Mouse (Mus musculus): ENCODE results near the gene Pde4b. TPM values are rescaled to one million over a fixed set of nuclear protein-coding genes. Genes with fewer than 3 reads are reported as not detected.

The Pde4b gene
- polyA plus RNA-seq, 1 experiment: 11.5 TPM

DNA sequence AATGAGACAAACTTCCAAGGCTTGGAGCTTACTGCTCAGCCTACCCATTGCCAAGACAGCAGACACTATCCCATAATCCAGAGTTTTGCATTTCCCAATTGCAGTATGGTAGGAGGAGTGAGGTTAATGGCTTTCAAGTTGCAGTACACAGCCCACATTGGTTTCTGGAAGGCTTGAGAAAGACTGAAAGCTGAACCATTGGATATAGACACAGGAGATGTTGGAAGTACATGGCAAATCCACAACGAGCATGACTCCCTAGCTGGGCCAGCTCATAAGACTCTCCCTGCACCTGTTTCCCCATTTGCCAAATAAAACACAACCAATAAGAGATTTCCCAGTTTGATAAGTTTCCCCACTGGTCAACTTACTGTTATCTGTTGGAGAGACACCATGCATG is 450.9 kb downstream of the Pde4b start:
- no peak overlapping the region for H3K27ac ChIP-seq (ENCODE audit: insufficient read depth, low read depth, low read length)
- H3K36me3 ChIP-seq (ENCODE audit: control insufficient read depth, insufficient read depth, low read length): no peaks in the 10 kb centered on the region
- WGBS: 94% methylated on average over 1 of the region's 1 CpGs
- H3K4me3 ChIP-seq (ENCODE audit: insufficient read depth, low read depth, low read length): no peak overlapping the region
- TF ChIP-seq CTCF (conservative IDR thresholded peaks at IDR 0.05; ENCODE audit: insufficient read depth, insufficient read length, low read depth, low read length) (no peak), POLR2A (IDR thresholded peaks at IDR 0.05; ENCODE audit: low read depth, low read length) (no peak)
- no peak for DNase-seq
- H3K4me1 ChIP-seq (ENCODE audit: control insufficient read depth, insufficient read depth, low read length): no peaks in the 10 kb centered on the region
- no peaks in the 10 kb centered on the region; the same call in 1 of the 2 replicates for H3K27me3 ChIP-seq (replicated peaks; ENCODE audit: control insufficient read depth, insufficient read depth, low read length)

DNA sequence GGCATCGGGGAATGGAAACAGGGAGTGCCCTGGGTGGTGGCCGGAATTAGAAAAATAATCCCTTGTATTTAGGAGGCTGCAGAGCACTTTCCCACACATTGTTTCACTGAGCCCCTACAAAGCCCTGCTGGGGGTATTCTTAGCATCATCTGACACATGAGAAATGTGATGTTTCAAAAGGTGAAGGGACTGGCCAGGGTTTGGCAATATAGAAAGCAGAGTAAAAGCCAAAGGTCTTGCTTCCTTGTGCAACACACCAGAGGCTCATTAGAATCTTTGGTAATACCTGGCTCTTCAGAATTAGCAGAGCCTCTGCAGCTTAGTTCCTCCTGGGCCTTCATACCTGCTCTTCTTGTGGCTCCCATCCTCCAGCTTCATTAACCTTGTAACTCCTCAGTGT is 451.4 kb downstream of the Pde4b start:
- Histone ChIP-seq H3K36me3 (ENCODE audit: control insufficient read depth, insufficient read depth, low read length) (no peaks in the 10 kb centered on the region), H3K27ac (ENCODE audit: insufficient read depth, low read depth, low read length) (no peak overlapping the region), H3K4me1 (ENCODE audit: control insufficient read depth, insufficient read depth, low read length) (no peaks in the 10 kb centered on the region), H3K4me3 (ENCODE audit: insufficient read depth, low read depth, low read length) (no peak overlapping the region), H3K27me3 (replicated peaks; ENCODE audit: control insufficient read depth, insufficient read depth, low read length) (no peaks in the 10 kb centered on the region; the same call in 1 of the 2 replicates)
- TF ChIP-seq POLR2A (IDR thresholded peaks at IDR 0.05; ENCODE audit: low read depth, low read length): no peak
- TF ChIP-seq CTCF (conservative IDR thresholded peaks at IDR 0.05; ENCODE audit: insufficient read depth, insufficient read length, low read depth, low read length): no peak
- WGBS: 91% methylated on average over 2 of the region's 2 CpGs
- DNase-seq: no peak

DNA sequence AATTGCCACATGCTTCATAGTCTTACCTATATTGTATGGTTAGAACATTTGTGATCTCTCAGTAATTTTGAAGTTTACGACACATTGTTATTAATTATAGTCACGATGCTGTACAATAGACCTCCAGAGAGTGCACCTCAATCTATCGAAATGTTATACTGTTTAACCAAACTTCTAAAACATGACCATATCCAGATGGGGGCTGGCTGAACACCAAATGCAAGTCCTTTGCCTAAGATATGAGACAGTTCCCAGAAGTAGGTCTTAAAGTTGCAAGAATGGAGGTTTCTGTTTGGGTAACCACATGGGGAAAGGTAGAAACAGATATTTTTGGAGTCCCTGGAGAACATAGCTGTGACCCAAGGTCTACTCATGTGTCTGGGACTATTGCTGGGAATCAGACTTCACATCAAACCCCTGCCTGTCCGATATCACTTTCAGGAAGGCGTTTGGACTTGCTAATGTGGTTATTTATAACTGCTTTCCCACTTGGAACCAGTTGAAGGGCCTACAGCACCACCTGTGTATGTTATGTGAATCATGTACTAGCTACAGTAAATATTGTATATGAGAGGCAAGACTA is 452.3 kb downstream of the Pde4b start:
- Histone ChIP-seq H3K27me3 (replicated peaks; ENCODE audit: control insufficient read depth, insufficient read depth, low read length) (no peaks in the 10 kb centered on the region; the same call in 1 of the 2 replicates), H3K27ac (ENCODE audit: insufficient read depth, low read depth, low read length) (no peak overlapping the region), H3K36me3 (ENCODE audit: control insufficient read depth, insufficient read depth, low read length) (no peaks in the 10 kb centered on the region), H3K4me1 (ENCODE audit: control insufficient read depth, insufficient read depth, low read length) (no peaks in the 10 kb centered on the region), H3K4me3 (ENCODE audit: insufficient read depth, low read depth, low read length) (no peak overlapping the region)
- TF ChIP-seq CTCF (conservative IDR thresholded peaks at IDR 0.05; ENCODE audit: insufficient read depth, insufficient read length, low read depth, low read length) (no peak), POLR2A (IDR thresholded peaks at IDR 0.05; ENCODE audit: low read depth, low read length) (no peak)
- DNase-seq: no peak
- 76% methylated on average over 5 of the region's 5 CpGs for WGBS

GRCm38 (mm10) chr4:102542976-102543375 is 455.6 kb downstream of the Pde4b start:
- 92% methylated on average over 3 of the region's 3 CpGs for WGBS
- Histone ChIP-seq H3K36me3 (ENCODE audit: control insufficient read depth, insufficient read depth, low read length) (no peaks in the 10 kb centered on the region), H3K27me3 (replicated peaks; ENCODE audit: control insufficient read depth, insufficient read depth, low read length) (no peaks in the 10 kb centered on the region; the same call in 1 of the 2 replicates), H3K4me1 (ENCODE audit: control insufficient read depth, insufficient read depth, low read length) (no peaks in the 10 kb centered on the region), H3K27ac (ENCODE audit: insufficient read depth, low read depth, low read length) (no peak overlapping the region), H3K4me3 (ENCODE audit: insufficient read depth, low read depth, low read length) (no peak overlapping the region)
- no peak for DNase-seq
- TF ChIP-seq CTCF (conservative IDR thresholded peaks at IDR 0.05; ENCODE audit: insufficient read depth, insufficient read length, low read depth, low read length): no peak
- no peak for TF ChIP-seq POLR2A (IDR thresholded peaks at IDR 0.05; ENCODE audit: low read depth, low read length)

- no peak for DNase-seq
- no peaks in the 10 kb centered on the region; the same call in 1 of the 2 replicates for H3K27me3 ChIP-seq (replicated peaks; ENCODE audit: control insufficient read depth, insufficient read depth, low read length)
- H3K27ac ChIP-seq (ENCODE audit: insufficient read depth, low read depth, low read length): no peak overlapping the region
- no peaks in the 10 kb centered on the region for H3K4me1 ChIP-seq (ENCODE audit: control insufficient read depth, insufficient read depth, low read length)
- WGBS: 83% methylated on average over 4 of the region's 4 CpGs
- TF ChIP-seq POLR2A (IDR thresholded peaks at IDR 0.05; ENCODE audit: low read depth, low read length) (no peak), CTCF (conservative IDR thresholded peaks at IDR 0.05; ENCODE audit: insufficient read depth, insufficient read length, low read depth, low read length) (no peak)
- H3K4me3 ChIP-seq (ENCODE audit: insufficient read depth, low read depth, low read length): no peak overlapping the region
- no peaks in the 10 kb centered on the region for H3K36me3 ChIP-seq (ENCODE audit: control insufficient read depth, insufficient read depth, low read length)
Measured at GRCm38 (mm10) chr4:102545226-102545625, 457.9 kb downstream of the Pde4b start.

DNA sequence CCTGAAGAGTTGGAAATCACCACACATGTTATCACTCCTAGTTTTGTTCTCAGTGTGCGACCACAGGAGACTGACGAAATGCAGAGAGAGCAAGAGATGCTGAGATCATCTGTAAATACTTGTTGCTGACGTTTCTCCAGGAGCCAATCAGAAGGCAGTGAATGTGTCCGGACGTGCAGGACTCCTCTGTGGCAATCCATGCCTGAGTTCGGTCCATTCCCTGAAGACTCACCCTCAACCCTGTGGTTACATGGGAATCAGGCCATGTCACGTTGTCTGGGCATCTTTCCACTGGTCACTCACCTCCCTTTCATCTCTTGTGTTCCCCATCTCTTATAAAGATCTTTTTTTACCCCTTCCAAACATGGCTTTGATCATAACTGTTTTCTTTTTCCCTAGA is 468.2 kb downstream of the Pde4b start:
- no peaks in the 10 kb centered on the region for H3K36me3 ChIP-seq (ENCODE audit: control insufficient read depth, insufficient read depth, low read length)
- TF ChIP-seq CTCF (conservative IDR thresholded peaks at IDR 0.05; ENCODE audit: insufficient read depth, insufficient read length, low read depth, low read length) (no peak), POLR2A (IDR thresholded peaks at IDR 0.05; ENCODE audit: low read depth, low read length) (no peak)
- no peak overlapping the region for H3K27ac ChIP-seq (ENCODE audit: insufficient read depth, low read depth, low read length)
- 79% methylated on average over 7 of the region's 7 CpGs for WGBS
- no peaks in the 10 kb centered on the region; the same call in 1 of the 2 replicates for H3K27me3 ChIP-seq (replicated peaks; ENCODE audit: control insufficient read depth, insufficient read depth, low read length)
- DNase-seq: no peak
- no peak overlapping the region for H3K4me3 ChIP-seq (ENCODE audit: insufficient read depth, low read depth, low read length)
- H3K4me1 ChIP-seq (ENCODE audit: control insufficient read depth, insufficient read depth, low read length): no peaks in the 10 kb centered on the region

- 68% methylated on average over 2 of the region's 2 CpGs for WGBS
- no peaks in the 10 kb centered on the region for H3K36me3 ChIP-seq (ENCODE audit: control insufficient read depth, insufficient read depth, low read length)
- no peak overlapping the region for H3K4me3 ChIP-seq (ENCODE audit: insufficient read depth, low read depth, low read length)
- TF ChIP-seq CTCF (conservative IDR thresholded peaks at IDR 0.05; ENCODE audit: insufficient read depth, insufficient read length, low read depth, low read length): no peak
- TF ChIP-seq POLR2A (IDR thresholded peaks at IDR 0.05; ENCODE audit: low read depth, low read length): no peak
- no peaks in the 10 kb centered on the region for H3K27me3 ChIP-seq (replicated peaks; ENCODE audit: control insufficient read depth, insufficient read depth, low read length)
- no peak for DNase-seq
- H3K27ac ChIP-seq (ENCODE audit: insufficient read depth, low read depth, low read length): no peak overlapping the region
- H3K4me1 ChIP-seq (ENCODE audit: control insufficient read depth, insufficient read depth, low read length): no peaks in the 10 kb centered on the region
Measured at GRCm38 (mm10) chr4:102557006-102557405, 469.7 kb downstream of the Pde4b start.

Data from kidney, adult 2 months (tissue).